Mouse (Mus musculus) midbrain, postnatal 0 days (tissue): ENCODE results near the gene Trio. TPM values are rescaled to one million over a fixed set of nuclear protein-coding genes. Genes with fewer than 3 reads are reported as not detected.
A peak's percentile ranks its signal among the peaks of the same experiment; 100 is the strongest.

Experiments
- ATAC-seq: fragments of 200-750 bp; cut with Nextera tagmentation; 2 replicates; pipeline ENCODE4 v1.8.0; 2017; ENCODE audit warnings: moderate number of reproducible peaks, mild to moderate bottlenecking, moderate TSS enrichment, moderate library complexity; ENCODE audit not compliant: low FRiP score
- DNase-seq: peaks from one replicate; pipeline ENCODE4 v3.0.0-alpha.2; 2015; ENCODE audit warnings: low spot score
- H3K27ac ChIP-seq: fragments of 300-500 bp; sonication (generic); 2 replicates; pipeline ENCODE4 v1.5.1; 2014; ENCODE audit warnings: low read depth, mild to moderate bottlenecking, low read length, mixed read lengths
- H3K27me3 ChIP-seq: fragments of 300-500 bp; sonication (generic); 2 replicates; pipeline ENCODE4 v1.6.1; 2014; ENCODE audit warnings: low read length, control low read depth, mixed read lengths; ENCODE audit not compliant: insufficient read depth
- H3K36me3 ChIP-seq: fragments of 300-500 bp; sonication (generic); 2 replicates; pipeline ENCODE4 v1.6.1; 2014; ENCODE audit warnings: low read length, control low read depth, mixed read lengths; ENCODE audit not compliant: insufficient read depth
- H3K4me1 ChIP-seq: fragments of 300-500 bp; sonication (generic); 2 replicates; pipeline ENCODE4 v1.6.1; 2014; ENCODE audit warnings: mild to moderate bottlenecking, control low read depth, antibody characterized with exemption, low read length, mixed read lengths; ENCODE audit not compliant: insufficient read depth
- H3K4me2 ChIP-seq: fragments of 300-500 bp; sonication (generic); 2 replicates; pipeline ENCODE4 v1.6.1; 2014; ENCODE audit warnings: low read depth, mild to moderate bottlenecking, low read length, mixed read lengths; ENCODE audit not compliant: poor library complexity, severe bottlenecking
- H3K4me3 ChIP-seq: fragments of 300-500 bp; sonication (generic); 2 replicates; pipeline ENCODE4 v1.5.1; 2014; ENCODE audit warnings: low read depth, mild to moderate bottlenecking, low read length, moderate library complexity
- H3K9ac ChIP-seq: fragments of 300-500 bp; sonication (generic); replicated peaks from 2 replicates; pipeline ENCODE4 v1.6.1; 2014; ENCODE audit warnings: mild to moderate bottlenecking, low read length, moderate library complexity, mixed read lengths; ENCODE audit not compliant: poor library complexity, severe bottlenecking
- H3K9me3 ChIP-seq: fragments of 300-500 bp; sonication (generic); 2 replicates; pipeline ENCODE4 v1.6.1; 2016; ENCODE audit warnings: low read length, control low read depth
- CTCF ChIP-seq: IDR thresholded peaks from 2 replicates; pipeline ENCODE4 v1.5.1; 2016; ENCODE audit warnings: antibody characterized with exemption, mild to moderate bottlenecking
- WGBS: fragments of 180-500 bp; shearing (Covaris S2); extraction: QIAGEN DNeasy Blood & Tissue Kit; methylation state at CpG from one replicate; pipeline ENCODE4 v1.1.7; 2014; 5-methylcytosine and 5-hydroxymethylcytosine counted together
- polyA plus RNA-seq: library from polyadenylated mRNA; unstranded; fragments of >200 nt; fragmentation: Nextera tagmentation; extraction: Ambion mirVana; gene quantifications from 2 replicates; pipeline ENCODE4 v1.2.1, GENCODE M21; 2015
- total RNA-seq: library from RNA; depleted of rRNA; stranded (reverse); fragments of >200 nt; gene quantifications from 2 replicates; pipeline ENCODE4 v1.2.3, GENCODE M21; 2014

Gene Trio
- total and polyA plus RNA-seq, 2 experiments from 2014 or later: 23.3 to 213 TPM

GRCm38 (mm10) chr15:27825390-27825789 lies 200.3 kb downstream of the Trio start:
- no peak for ATAC-seq
- no peaks in the 10 kb centered on the region for H3K27me3 ChIP-seq
- no peak overlapping the region for H3K4me3 ChIP-seq
- H3K4me2 ChIP-seq: no peak overlapping the region
- no peak for DNase-seq
- peaks cover 60% of the 10 kb centered on the region for H3K36me3 ChIP-seq
- no peak overlapping the region for H3K9ac ChIP-seq
- H3K9me3 ChIP-seq: no peaks in the 10 kb centered on the region
- H3K4me1 ChIP-seq: no peaks in the 10 kb centered on the region
- no peak for TF ChIP-seq CTCF
- WGBS: 91% methylated on average over 12 of the region's 12 CpGs
- H3K27ac ChIP-seq: no peak overlapping the region

- WGBS: 90% methylated on average over 4 of the region's 4 CpGs
- no peaks in the 10 kb centered on the region for H3K27me3 ChIP-seq
- no peak overlapping the region for H3K4me2 ChIP-seq
- no peak overlapping the region for H3K9ac ChIP-seq
- TF ChIP-seq CTCF: peak; percentile 79
- DNase-seq (peak; percentile 64), ATAC-seq (no peak)
- H3K9me3 ChIP-seq: no peaks in the 10 kb centered on the region
- H3K36me3 ChIP-seq: peaks cover 61% of the 10 kb centered on the region
- H3K4me3 ChIP-seq: no peak overlapping the region
- no peak overlapping the region for H3K27ac ChIP-seq
- H3K4me1 ChIP-seq: no peaks in the 10 kb centered on the region
These were observed 202.1 kb downstream of the Trio start for GRCm38 (mm10) chr15:27823581-27823980.

GRCm38 (mm10) chr15:27822461-27822860 lies 203.2 kb downstream of the Trio start:
- DNase-seq (no peak), ATAC-seq (no peak; the same call in 1 of the 2 replicates)
- no peaks in the 10 kb centered on the region for H3K9me3 ChIP-seq
- H3K9ac ChIP-seq: no peak overlapping the region
- peaks cover 66% of the 10 kb centered on the region for H3K36me3 ChIP-seq
- H3K4me3 ChIP-seq: no peak overlapping the region
- H3K4me1 ChIP-seq: no peaks in the 10 kb centered on the region
- TF ChIP-seq CTCF: no peak
- no peaks in the 10 kb centered on the region for H3K27me3 ChIP-seq
- H3K27ac ChIP-seq: no peak overlapping the region
- 81% methylated on average over 4 of the region's 4 CpGs for WGBS
- H3K4me2 ChIP-seq: no peak overlapping the region

DNA sequence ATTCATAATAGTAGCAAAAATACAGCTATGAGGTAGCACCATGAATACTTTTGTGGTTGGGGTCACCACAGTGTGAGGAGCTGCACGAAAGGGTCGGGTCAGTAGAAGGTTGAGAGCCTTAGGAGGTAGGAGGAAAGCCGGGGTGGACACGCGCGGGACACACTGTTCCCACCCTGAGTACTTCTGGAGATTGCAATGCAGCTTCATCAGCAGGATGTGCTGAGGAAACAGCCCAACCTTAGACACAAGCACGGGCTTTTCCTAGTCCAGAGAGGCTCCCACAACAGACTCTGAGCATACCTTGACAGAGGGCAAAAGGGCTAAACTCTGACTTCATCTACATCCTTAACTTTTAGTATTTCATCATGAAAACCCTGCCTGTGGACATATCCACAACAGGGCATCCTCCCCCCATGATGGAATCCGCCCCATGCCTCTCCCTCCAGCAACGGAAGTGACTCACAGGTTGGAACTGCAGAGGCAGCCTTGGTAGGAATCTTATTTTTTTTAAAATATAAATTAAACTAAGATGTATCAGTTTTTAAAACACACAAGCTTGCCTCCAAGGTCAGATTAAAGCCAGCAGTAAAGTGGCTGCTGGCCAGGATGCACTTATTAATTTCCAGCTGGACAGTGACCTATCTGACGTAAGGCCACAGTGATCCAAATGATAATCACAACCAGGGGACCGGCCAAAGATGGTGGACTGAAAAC lies 203.8 kb downstream of the Trio start:
- 95% methylated on average over 11 of the region's 11 CpGs for WGBS
- H3K9ac ChIP-seq: no peak overlapping the region
- TF ChIP-seq CTCF: no peak
- H3K27me3 ChIP-seq: no peaks in the 10 kb centered on the region
- no peak overlapping the region for H3K4me3 ChIP-seq
- ATAC-seq: no peak
- H3K36me3 ChIP-seq: peaks cover 65% of the 10 kb centered on the region
- no peak overlapping the region for H3K4me2 ChIP-seq
- H3K9me3 ChIP-seq: no peaks in the 10 kb centered on the region
- DNase-seq: no peak
- no peak overlapping the region for H3K27ac ChIP-seq
- H3K4me1 ChIP-seq: no peaks in the 10 kb centered on the region

DNA sequence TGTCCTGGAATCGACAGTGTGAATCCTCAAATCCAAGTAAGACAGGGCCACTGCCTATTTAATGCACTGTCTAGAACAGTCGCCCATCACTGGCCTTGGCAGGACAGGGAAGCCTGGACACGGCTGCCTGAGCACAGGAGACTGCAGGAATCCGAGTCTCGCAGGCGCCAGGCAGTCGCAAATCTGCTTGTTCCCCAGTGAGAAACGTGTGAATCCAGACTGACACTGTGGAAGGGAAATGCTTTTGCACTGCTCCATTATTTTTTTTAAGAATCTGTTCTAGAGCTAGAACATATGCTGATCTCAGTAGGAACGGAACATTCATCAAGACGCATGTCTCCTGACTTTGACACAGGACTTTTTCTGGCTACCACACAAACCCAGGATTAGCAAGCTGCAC lies 208.6 kb downstream of the Trio start:
- Histone ChIP-seq H3K4me3 (no peak overlapping the region), H3K4me2 (no peak overlapping the region), H3K27ac (no peak overlapping the region), H3K9ac (no peak overlapping the region), H3K9me3 (no peaks in the 10 kb centered on the region), H3K36me3 (peaks cover 70% of the 10 kb centered on the region), H3K4me1 (no peaks in the 10 kb centered on the region), H3K27me3 (no peaks in the 10 kb centered on the region)
- no peak for DNase-seq
- WGBS: 63% methylated on average over 10 of the region's 10 CpGs
- no peak for ATAC-seq
- TF ChIP-seq CTCF: no peak

- peaks cover 63% of the 10 kb centered on the region for H3K36me3 ChIP-seq
- no peaks in the 10 kb centered on the region for H3K4me1 ChIP-seq
- DNase-seq (no peak), ATAC-seq (no peak)
- TF ChIP-seq CTCF: no peak
- H3K9ac ChIP-seq: no peak overlapping the region
- 60% methylated on average over 6 of the region's 6 CpGs for WGBS
- H3K27me3 ChIP-seq: no peaks in the 10 kb centered on the region
- no peak overlapping the region for H3K4me3 ChIP-seq
- no peak overlapping the region for H3K27ac ChIP-seq
- H3K9me3 ChIP-seq: no peaks in the 10 kb centered on the region
- H3K4me2 ChIP-seq: no peak overlapping the region
These were observed 210.8 kb downstream of the Trio start for GRCm38 (mm10) chr15:27814677-27815391.
